Mouse (Mus musculus) adrenal gland, postnatal 4 days (tissue): ENCODE results near the gene Gm8909. TPM values are rescaled to one million over a fixed set of nuclear protein-coding genes. Genes with fewer than 3 reads are reported as not detected.
"Not testable (repeated sequence)": the region's sequence is repeated elsewhere in the genome, so short reads cannot be mapped to it uniquely, and the experiment has no call there.

Experiments used
- DNase-seq, 2 experiments: peaks; one replicate each; pipeline ENCODE4 v3.0.0; 2021 to 2022; ENCODE audit warnings: low spot score in 2 of 2, mixed read lengths in 2 of 2
- total RNA-seq, 2 experiments: library from RNA; stranded (reverse); gene quantifications; 2 replicates each; pipeline ENCODE4 v1.2.3; 2021

Gm8909 gene
- total RNA-seq, 2 experiments from 2014 or later = 0.50 TPM; not detected in 1

DNA sequence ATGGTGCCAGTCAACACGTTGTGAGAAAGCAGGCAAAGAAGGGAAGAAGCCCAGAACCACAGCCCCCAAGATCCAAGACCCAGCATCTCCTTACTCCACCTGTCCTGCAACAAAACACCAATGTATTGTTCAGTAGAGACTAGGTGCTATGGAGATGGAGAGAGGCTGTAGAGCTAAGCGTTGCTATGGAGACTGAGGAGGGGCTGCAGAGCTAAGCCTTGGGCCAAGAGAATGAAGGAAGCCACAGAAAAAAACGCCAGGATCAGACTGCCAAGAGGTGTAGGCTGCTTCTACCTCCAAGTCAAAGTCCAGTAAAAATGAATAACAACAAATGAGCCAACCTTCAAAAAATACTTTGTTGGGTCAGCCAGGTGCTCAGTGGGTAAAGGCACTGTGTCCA is 51.8 kb downstream of the Gm8909 start:
- not testable (repeated sequence) for DNase-seq

Other genes with a start within 250 kb of the Gm8909 start
- 100 to 1,000 TPM in 1 of 2 experiments, 10 to 100 TPM in 1; 96.2 to 107 TPM for gene Abcf1, start 198.8 kb downstream of the Gm8909 start, total RNA-seq
- gene Gnl1, start 188.7 kb downstream of the Gm8909 start, total RNA-seq = 10 to 100 TPM; 61.1 to 64.2 TPM
- gene Prr3, start 188.3 kb downstream of the Gm8909 start, total RNA-seq = 10 to 100 TPM; 40.9 to 44.2 TPM
- gene H2-T24, start 148.0 kb downstream of the Gm8909 start, total RNA-seq = 1 to 10 TPM; 2.5 to 3.3 TPM
- gene H2-T23, start 135.7 kb downstream of the Gm8909 start, total RNA-seq = 10 to 100 TPM; 33.9 to 55.1 TPM
- gene H2-T22, start 125.8 kb downstream of the Gm8909 start, total RNA-seq = 10 to 100 TPM; 22.1 to 22.9 TPM
- gene Gm6034, start 125.6 kb downstream of the Gm8909 start, total RNA-seq = under 1 TPM in 1 of 2 experiments, not detected in 1; 0.17 TPM
- gene Gm11127, start 110.2 kb downstream of the Gm8909 start, total RNA-seq = 1 to 10 TPM; 1.4 to 1.7 TPM
- gene Gm19684, start 46.9 kb downstream of the Gm8909 start, total RNA-seq = under 1 TPM; 0.20 to 0.25 TPM
- gene Gm7030, start 39.1 kb downstream of the Gm8909 start, total RNA-seq = not detected
- gene H2-T3, start 21.8 kb upstream of the Gm8909 start, total RNA-seq = not detected
- 10 to 100 TPM; 41.5 to 45.2 TPM for gene Rpp21, start 89.5 kb upstream of the Gm8909 start, total RNA-seq
- gene Trim39, start 103.7 kb upstream of the Gm8909 start, total RNA-seq = 10 to 100 TPM; 22.3 to 23.0 TPM
- gene H2-M10.2, start 118.0 kb upstream of the Gm8909 start, total RNA-seq = not detected
- gene H2-M10.1, start 157.6 kb upstream of the Gm8909 start, total RNA-seq = not detected
- gene H2-M10.3, start 199.9 kb upstream of the Gm8909 start, total RNA-seq = not detected